Mouse (Mus musculus): ENCODE results near the gene Tmem40.

DNA sequence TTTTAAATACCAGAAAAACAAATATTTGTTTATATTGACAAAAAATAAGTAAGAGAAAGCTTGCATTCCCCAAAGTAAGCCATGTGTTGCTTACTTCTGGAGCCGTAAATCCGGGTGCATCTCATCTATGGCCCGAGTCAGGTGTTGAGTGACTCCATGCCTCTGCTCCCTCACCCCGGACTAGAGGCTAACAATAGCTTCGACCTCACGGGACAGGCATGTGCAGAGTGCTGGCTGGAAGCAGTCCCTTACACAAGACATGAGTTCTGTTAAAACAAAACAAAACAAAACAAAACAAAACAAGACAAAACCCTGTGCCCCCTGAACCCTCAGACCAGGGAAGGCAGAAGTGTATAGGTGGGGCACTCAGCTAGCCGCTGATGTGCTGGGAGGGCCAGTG, 67.1 kb downstream of the Tmem40 start:
- TF ChIP-seq POLR2A (IDR thresholded peaks at IDR 0.05; ENCODE audit: low read depth, low read length) (no peak), MAX (IDR thresholded peaks at IDR 0.05; ENCODE audit: low read length) (no peak)

Measured in CH12.LX (cell line).